In genomic region chrX:10993005-10993377, GRCm38 (mm10) we compare ENCODE assay signal across 9 mouse cellular contexts.
DNase-seq lines count a peak whose midpoint lies in the region; ATAC-seq lines count a peak whose summit lies in the region.
"Had no signal": no experiment of that assay in that cellular context is flagged by ENCODE, and none has a peak within 500 bp of the region (broad histone marks: within the 10 kb centered on the region; RNA-seq: fewer than 3 reads in every experiment).

No protein-coding gene starts in this region.

- no peaks in the 10 kb centered on the region for H3K27me3 ChIP-seq in heart, embryonic 11.5 days (ENCODE audit: control insufficient read depth, insufficient read depth, low read length)
- H3K27me3 ChIP-seq in midbrain, embryonic 15.5 days (replicated peaks) = no peaks in the 10 kb centered on the region

- peak overlapping the region; percentile 25 for H3K4me3 ChIP-seq in heart, embryonic 11.5 days (ENCODE audit: low read depth, low read length)
- H3K4me3 ChIP-seq in midbrain, embryonic 15.5 days = 0 out of 2 replicates have a peak overlapping the region, but pooled peaks have one; percentile 4
- H3K4me3 ChIP-seq: megakaryocyte, embryonic 14.5 days had no signal

- ATAC-seq in heart, embryonic 11.5 days (replicated peaks; ENCODE audit: insufficient number of reproducible peaks, low FRiP score, low TSS enrichment) = no peak
- peak; percentile 67 for ATAC-seq in midbrain, embryonic 15.5 days (replicated peaks)

- peak overlapping the region; percentile 64 for H3K4me2 ChIP-seq in heart, embryonic 11.5 days
- H3K4me2 ChIP-seq in midbrain, embryonic 15.5 days = peak overlapping the region; percentile 45

- peak; percentile 19 for DNase-seq in kidney, adult 9 months
- no peak for DNase-seq in kidney, adult 11 months
- peak; percentile 4 for DNase-seq in cerebellum, adult 9-10 months
- DNase-seq in kidney, postnatal 10 days = peak; percentile 37
- no peak for DNase-seq in retina, postnatal 1 day
- no peak for DNase-seq in c-Kit-positive CD71-positive TER-119-positive erythroid progenitor cells, embryonic 14.5 days (ENCODE audit: low spot score)

- H3K9me3 ChIP-seq in heart, embryonic 11.5 days (replicated peaks; ENCODE audit: control insufficient read depth, low read length) = no peaks in the 10 kb centered on the region
- H3K9me3 ChIP-seq in midbrain, embryonic 15.5 days = no peaks in the 10 kb centered on the region

- WGBS in heart, embryonic 11.5 days (ENCODE audit: insufficient replicate concordance) = 23% methylated on average over 6 of the region's 6 CpGs
- WGBS in midbrain, embryonic 15.5 days = 21% methylated on average over 6 of the region's 6 CpGs

- no peaks in the 10 kb centered on the region for H3K4me1 ChIP-seq in heart, embryonic 11.5 days (ENCODE audit: control insufficient read depth, insufficient read depth, low read length)
- H3K4me1 ChIP-seq in midbrain, embryonic 15.5 days = peaks cover 23% of the 10 kb centered on the region
- H3K4me1 ChIP-seq: megakaryocyte, embryonic 14.5 days had no signal

- peak overlapping the region; percentile 22; the same call in 1 of the 2 replicates for H3K27ac ChIP-seq in heart, embryonic 11.5 days (ENCODE audit: low read depth, low read length)
- peak overlapping the region; percentile 80 for H3K27ac ChIP-seq in midbrain, embryonic 15.5 days

- no peaks in the 10 kb centered on the region for H3K36me3 ChIP-seq in heart, embryonic 11.5 days (ENCODE audit: control insufficient read depth, insufficient read depth, low read length)
- H3K36me3 ChIP-seq in midbrain, embryonic 15.5 days (replicated peaks) = no peaks in the 10 kb centered on the region

- H3K9ac ChIP-seq in heart, embryonic 11.5 days (ENCODE audit: low read depth, low read length) = peak overlapping the region; percentile 66
- no peak overlapping the region for H3K9ac ChIP-seq in midbrain, embryonic 15.5 days

Comparison
In these comparisons a context has a peak if more than half of its experiments do, and no peak if none do; other contexts are left out.
1. DNase-seq: peak in kidney, adult 9 months (single experiment), cerebellum, adult 9-10 months (single experiment) and kidney, postnatal 10 days (single experiment); none in kidney, adult 11 months (single experiment), retina, postnatal 1 day (single experiment) and c-Kit-positive CD71-positive TER-119-positive erythroid progenitor cells, embryonic 14.5 days (single experiment).